Mouse (Mus musculus) adrenal gland, postnatal 14 days (tissue): ENCODE measurements at regions not wholly inside any gene's neighbourhood (a gene's known extent, or its start where the extent isn't known, plus 50 kb on each side); places are given as distances from the start of the nearest gene placed in this dataset.

Experiments used
- DNase-seq: peaks from one replicate; pipeline ENCODE4 v3.0.0; 2021; ENCODE audit warnings: mixed read lengths

DNA sequence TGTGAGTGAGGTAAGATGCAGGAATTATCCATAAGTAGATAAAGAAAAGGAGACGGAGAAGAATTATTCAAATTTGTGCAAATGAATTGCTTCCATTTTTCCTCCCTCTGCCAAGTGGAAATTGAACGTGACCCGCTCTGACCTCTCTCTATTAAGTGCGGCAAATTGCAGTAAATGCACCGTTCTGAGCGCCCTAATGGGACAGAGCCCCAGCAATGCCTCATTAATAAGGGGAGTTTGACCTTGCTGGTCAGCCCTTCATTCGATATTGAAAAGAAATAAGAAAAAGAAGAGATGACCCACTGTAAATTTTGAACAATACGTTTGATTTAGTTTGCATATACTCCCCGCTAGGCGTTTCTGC lies 137.0 kb downstream of the Gpat3 start:
- DNase-seq: no peak

DNA sequence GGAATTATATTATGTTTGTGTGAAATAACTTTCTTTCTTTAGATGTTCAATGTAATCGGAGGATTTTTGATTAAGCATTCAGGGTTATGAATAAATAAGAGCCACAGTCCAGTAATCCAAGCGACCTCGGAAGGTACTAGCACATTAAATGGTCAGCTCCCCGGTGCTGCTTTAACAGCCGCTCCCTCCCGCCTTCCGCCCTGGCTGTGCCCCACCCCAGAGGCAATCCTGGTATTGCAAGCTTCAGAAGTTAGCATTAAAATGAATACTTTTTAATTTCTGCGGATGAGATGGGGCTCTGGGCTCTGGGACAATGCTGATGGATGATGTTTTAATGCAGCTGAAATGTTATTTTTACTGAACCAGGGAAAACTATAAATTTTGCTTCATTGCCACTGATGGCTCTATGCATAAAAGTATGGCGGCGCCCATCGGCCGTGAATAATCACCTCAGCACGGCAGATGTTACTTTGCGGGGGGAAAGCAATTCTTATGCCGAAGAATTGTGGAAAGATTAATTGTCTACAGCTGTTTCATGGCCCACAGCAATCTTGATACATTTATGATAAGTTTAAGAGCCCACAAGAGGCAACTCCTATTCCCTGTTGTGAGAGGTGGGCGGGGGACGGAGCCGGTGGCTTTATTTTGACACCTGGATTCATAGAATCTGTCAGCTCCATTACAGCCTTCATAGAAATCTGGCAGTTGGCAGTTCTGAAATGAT lies 136.5 kb downstream of the Gpat3 start:
- no peak for DNase-seq

DNA sequence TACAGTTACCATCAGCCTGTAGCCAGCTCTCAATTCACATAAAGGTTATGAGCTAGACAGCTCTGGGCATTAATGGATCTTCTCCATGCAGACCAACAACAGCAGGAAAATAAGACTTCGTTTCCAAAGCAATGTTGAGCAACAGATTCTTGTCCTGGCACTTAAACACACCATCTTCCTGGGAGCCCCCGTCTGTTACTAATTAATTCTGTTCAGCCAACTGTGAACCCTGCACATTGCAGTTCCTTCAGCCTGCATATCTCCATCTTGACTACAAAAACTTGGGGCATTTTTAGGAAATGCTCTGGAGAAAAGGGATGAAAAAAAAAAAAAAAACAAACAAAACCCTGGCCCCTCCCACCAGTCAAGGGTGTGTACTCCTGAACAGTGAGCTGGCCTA lies 131.2 kb downstream of the Gpat3 start:
- DNase-seq: no peak

GRCm38 (mm10) chr5:100951210-100951609 lies 105.7 kb downstream of the Gpat3 start:
- DNase-seq: no peak
